Mouse (Mus musculus): ENCODE measurements at regions not wholly inside any gene's neighbourhood (a gene's known extent, or its start where the extent isn't known, plus 50 kb on each side); places are given as distances from the start of the nearest gene placed in this dataset. TPM values are rescaled to one million over a fixed set of nuclear protein-coding genes. Genes with fewer than 3 reads are reported as not detected.
"Not testable (repeated sequence)": the region's sequence is repeated elsewhere in the genome, so short reads cannot be mapped to it uniquely, and the experiment has no call there.

DNA sequence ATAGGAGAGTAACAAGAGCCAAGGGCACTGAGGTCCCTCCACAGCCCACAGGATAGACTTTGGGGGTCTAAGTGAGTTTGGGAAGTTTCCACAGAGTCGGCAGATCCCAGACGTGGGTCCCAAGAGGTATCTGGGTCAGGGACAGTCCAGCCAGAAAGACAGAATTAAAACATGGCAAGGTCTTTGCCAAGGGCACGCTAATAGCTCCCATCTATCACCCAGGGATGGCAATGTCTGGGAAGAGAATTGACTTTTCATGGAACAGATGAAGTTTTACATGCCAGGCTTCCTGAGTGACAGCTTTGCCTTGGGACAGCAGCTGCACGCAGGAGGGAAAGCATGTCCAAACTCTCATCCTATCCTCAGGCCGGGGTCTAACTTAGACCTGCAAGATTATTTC, 563.5 kb downstream of the Gm10330 start:
- H3K27ac ChIP-seq (ENCODE audit: low read depth, low read length); H3K36me3 ChIP-seq (ENCODE audit: control insufficient read depth, insufficient read depth, low read length); H3K27me3 ChIP-seq (ENCODE audit: control insufficient read depth, insufficient read depth, low read length); ATAC-seq (replicated peaks; ENCODE audit: insufficient number of reproducible peaks, low FRiP score, low TSS enrichment); H3K4me3 ChIP-seq (ENCODE audit: low read depth, low read length); H3K4me2 ChIP-seq; H3K9ac ChIP-seq (ENCODE audit: low read depth, low read length); H3K9me3 ChIP-seq (replicated peaks; ENCODE audit: control insufficient read depth, low read length); H3K4me1 ChIP-seq (ENCODE audit: control insufficient read depth, insufficient read depth, low read length): not testable (repeated sequence)
- WGBS (ENCODE audit: insufficient replicate concordance) = 57% methylated on average over 1 of the region's 5 CpGs

DNA sequence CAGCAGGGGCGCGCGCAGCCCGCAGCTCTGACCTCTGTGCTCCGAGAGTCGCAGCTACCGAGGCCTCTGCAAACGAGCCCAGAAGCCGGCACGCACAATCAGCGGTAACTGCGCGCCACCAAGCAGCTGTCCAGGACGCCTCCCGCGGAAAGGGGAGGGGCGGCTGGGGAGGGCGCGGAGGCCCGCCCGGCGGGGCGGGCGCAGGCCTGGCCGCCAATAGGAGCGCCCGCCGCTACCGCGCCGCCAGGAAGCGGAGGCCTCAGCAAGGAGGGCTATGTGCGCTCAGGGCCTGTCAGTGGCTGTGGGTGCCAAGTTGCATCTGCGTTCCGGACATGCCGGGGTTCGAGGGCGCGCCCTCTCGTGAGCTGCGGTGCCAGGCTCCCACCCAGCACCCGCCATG, 590.5 kb downstream of the Gm10330 start:
- peak; percentile 55; the same call in 1 of the 2 replicates for ATAC-seq (replicated peaks; ENCODE audit: insufficient number of reproducible peaks, low FRiP score, low TSS enrichment)
- Histone ChIP-seq H3K9ac (ENCODE audit: low read depth, low read length) (peak overlapping the region; percentile 60; the same call in 1 of the 2 replicates), H3K4me2 (peak overlapping the region; percentile 55), H3K4me3 (ENCODE audit: low read depth, low read length) (peak overlapping the region; percentile 46)
- H3K27me3 ChIP-seq (ENCODE audit: control insufficient read depth, insufficient read depth, low read length); H3K27ac ChIP-seq (ENCODE audit: low read depth, low read length); H3K9me3 ChIP-seq (replicated peaks; ENCODE audit: control insufficient read depth, low read length); H3K4me1 ChIP-seq (ENCODE audit: control insufficient read depth, insufficient read depth, low read length); H3K36me3 ChIP-seq (ENCODE audit: control insufficient read depth, insufficient read depth, low read length): not testable (repeated sequence)
- 1% methylated on average over 25 of the region's 42 CpGs for WGBS (ENCODE audit: insufficient replicate concordance)

DNA sequence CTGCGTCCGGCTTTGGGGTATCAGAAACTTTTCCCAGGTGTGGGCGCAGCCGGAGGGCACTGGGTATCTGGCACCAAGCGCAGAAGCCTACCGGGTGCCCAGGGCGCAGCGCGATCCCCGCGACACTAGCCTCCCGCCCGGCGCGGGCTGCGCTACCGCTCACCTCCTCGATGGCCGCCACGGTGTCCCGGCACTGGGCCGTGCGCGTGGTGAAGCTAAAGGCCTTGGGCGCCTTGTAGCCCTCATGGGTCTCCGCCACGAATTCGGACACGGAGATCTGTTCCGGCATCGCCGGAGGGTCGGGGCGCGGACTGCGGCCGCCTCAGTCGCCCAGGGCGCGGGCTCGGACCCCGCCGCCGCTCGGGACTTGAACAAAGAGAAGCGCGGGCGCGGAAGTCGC, 591.0 kb downstream of the Gm10330 start:
- WGBS (ENCODE audit: insufficient replicate concordance) = 1% methylated on average over 30 of the region's 50 CpGs
- not testable (repeated sequence) for H3K27ac ChIP-seq (ENCODE audit: low read depth, low read length); H3K27me3 ChIP-seq (ENCODE audit: control insufficient read depth, insufficient read depth, low read length); H3K4me1 ChIP-seq (ENCODE audit: control insufficient read depth, insufficient read depth, low read length); H3K36me3 ChIP-seq (ENCODE audit: control insufficient read depth, insufficient read depth, low read length); H3K9me3 ChIP-seq (replicated peaks; ENCODE audit: control insufficient read depth, low read length); ATAC-seq (replicated peaks; ENCODE audit: insufficient number of reproducible peaks, low FRiP score, low TSS enrichment)
- peak overlapping the region; percentile 55 for H3K4me2 ChIP-seq
- peak overlapping the region; percentile 46 for H3K4me3 ChIP-seq (ENCODE audit: low read depth, low read length)
- H3K9ac ChIP-seq (ENCODE audit: low read depth, low read length) = peak overlapping the region; percentile 60

Small RNA genes lying in the stretch of these regions (microRNA-seq; reads per million reads assigned to microRNA genes)
- gene Gm26140 (ENCODE audit: borderline number of aligned reads) = not detected
